Mouse (Mus musculus) limb, embryonic 10.5 days (tissue): Measurements from ENCODE around the gene Kpna7. TPM values are rescaled to one million over a fixed set of nuclear protein-coding genes. Genes with fewer than 3 reads are reported as not detected.

ENCODE experiments used
- DNase-seq: peaks from one replicate; pipeline ENCODE4 v3.0.0-alpha.2; 2017; ENCODE audit warnings: low spot score
- H3K27ac ChIP-seq: fragments of 300-500 bp; sonication (generic); 2 replicates; pipeline ENCODE4 v1.5.1; 2016; ENCODE audit warnings: mild to moderate bottlenecking
- H3K27me3 ChIP-seq: fragments of 300-500 bp; sonication (generic); 2 replicates; pipeline ENCODE4 v1.6.1; 2016; ENCODE audit warnings: low read depth, mild to moderate bottlenecking; ENCODE audit not compliant: poor library complexity, severe bottlenecking
- H3K36me3 ChIP-seq: fragments of 300-500 bp; sonication (generic); 2 replicates; pipeline ENCODE4 v1.6.1; 2016; ENCODE audit warnings: mild to moderate bottlenecking, moderate library complexity
- H3K4me1 ChIP-seq: fragments of 300-500 bp; sonication (generic); 2 replicates; pipeline ENCODE4 v1.6.1; 2016
- H3K4me3 ChIP-seq: fragments of 300-500 bp; sonication (generic); 2 replicates; pipeline ENCODE4 v1.5.1; 2016; ENCODE audit warnings: mild to moderate bottlenecking, moderate library complexity
- H3K9me3 ChIP-seq: fragments of 300-500 bp; sonication (generic); replicated peaks from 2 replicates; pipeline ENCODE4 v1.6.1; 2016; ENCODE audit warnings: mild to moderate bottlenecking
- WGBS: fragments of 180-500 bp; shearing (Covaris S2); methylation state at CpG from one replicate; pipeline ENCODE4 v1.1.7; 2016; 5-methylcytosine and 5-hydroxymethylcytosine counted together
- polyA plus RNA-seq: library from polyadenylated mRNA; unstranded; fragments of >200 nt; fragmentation: Nextera tagmentation; extraction: Ambion mirVana; gene quantifications from 2 replicates; pipeline ENCODE4 v1.2.1, GENCODE M21; 2016

The Kpna7 gene
- polyA plus RNA-seq, 1 experiment from 2014 or later: not detected

DNA sequence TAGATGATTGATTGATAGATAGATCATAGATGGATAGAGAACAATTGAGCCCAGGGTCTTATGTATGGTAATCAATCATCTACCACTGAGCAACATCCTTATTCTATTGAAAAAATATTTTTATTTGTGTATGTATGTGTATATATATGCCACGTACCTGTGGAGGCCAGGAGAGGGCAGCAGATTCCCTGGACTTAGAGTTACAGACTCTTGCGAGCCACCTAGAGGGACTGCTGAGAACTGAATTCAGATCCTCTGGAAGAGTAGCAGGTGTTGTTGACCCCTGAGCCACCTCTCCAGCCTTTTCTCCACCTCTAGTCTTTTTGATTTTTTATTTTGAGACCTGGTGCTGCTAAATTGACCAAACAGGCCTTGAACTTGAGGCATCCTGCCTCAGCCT, 85.3 kb downstream of the Kpna7 start:
- H3K9me3 ChIP-seq: no peaks in the 10 kb centered on the region
- WGBS: 26% methylated on average over 2 of the region's 2 CpGs

DNA sequence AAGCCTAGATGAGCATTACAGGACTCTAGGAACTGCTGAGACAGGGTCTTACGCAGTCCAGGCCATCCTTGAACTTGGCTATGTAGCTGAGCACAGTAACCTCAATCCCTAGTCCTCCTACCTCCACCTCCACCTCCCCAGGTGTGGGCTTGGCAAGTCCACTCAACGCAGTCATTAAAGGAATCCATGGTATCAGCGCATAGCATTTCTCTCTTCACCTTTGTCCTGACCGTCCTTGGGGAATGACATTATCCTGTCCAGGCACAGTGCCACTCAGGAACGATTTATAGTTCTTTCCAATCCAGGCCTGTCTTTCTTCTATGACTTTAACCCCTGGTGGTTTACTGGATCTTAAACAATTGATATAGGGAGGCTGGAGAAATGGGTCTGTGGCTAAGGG, 93.3 kb downstream of the Kpna7 start:
- 82% methylated on average over 5 of the region's 5 CpGs for WGBS
- no peaks in the 10 kb centered on the region for H3K27me3 ChIP-seq
- H3K36me3 ChIP-seq: no peaks in the 10 kb centered on the region
- no peak overlapping the region for H3K4me3 ChIP-seq
- H3K4me1 ChIP-seq: peaks cover 11% of the 10 kb centered on the region
- no peak for DNase-seq
- H3K9me3 ChIP-seq: no peaks in the 10 kb centered on the region
- H3K27ac ChIP-seq: no peak overlapping the region

More for the DNA sequence above, 85.3 kb downstream of the Kpna7 start:
- Histone ChIP-seq H3K4me1 (no peaks in the 10 kb centered on the region), H3K27me3 (no peaks in the 10 kb centered on the region), H3K27ac (no peak overlapping the region), H3K36me3 (no peaks in the 10 kb centered on the region), H3K4me3 (no peak overlapping the region)
- DNase-seq: no peak

DNA sequence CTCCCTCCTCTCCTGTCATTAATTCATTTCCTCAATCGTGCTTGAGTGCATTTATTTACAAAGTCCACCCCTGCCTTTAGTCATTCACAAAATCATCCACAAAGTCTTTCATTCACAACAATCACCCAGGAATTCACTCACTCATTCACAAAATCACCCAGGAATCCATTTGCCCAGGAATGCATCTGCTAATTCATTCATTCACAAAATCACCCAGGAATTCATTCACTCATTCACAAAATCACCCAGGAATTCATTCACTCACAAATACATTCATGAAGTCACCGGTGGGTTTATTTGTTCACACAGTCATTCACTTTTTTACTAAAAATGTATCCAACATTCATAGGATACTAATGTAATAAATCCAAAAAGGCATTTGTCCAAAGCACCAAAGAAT, 93.8 kb downstream of the Kpna7 start:
- Histone ChIP-seq H3K4me1 (peaks cover 11% of the 10 kb centered on the region), H3K9me3 (no peaks in the 10 kb centered on the region), H3K4me3 (no peak overlapping the region), H3K36me3 (no peaks in the 10 kb centered on the region), H3K27ac (no peak overlapping the region), H3K27me3 (no peaks in the 10 kb centered on the region)
- no peak for DNase-seq
- WGBS: 82% methylated on average over 2 of the region's 2 CpGs

DNA sequence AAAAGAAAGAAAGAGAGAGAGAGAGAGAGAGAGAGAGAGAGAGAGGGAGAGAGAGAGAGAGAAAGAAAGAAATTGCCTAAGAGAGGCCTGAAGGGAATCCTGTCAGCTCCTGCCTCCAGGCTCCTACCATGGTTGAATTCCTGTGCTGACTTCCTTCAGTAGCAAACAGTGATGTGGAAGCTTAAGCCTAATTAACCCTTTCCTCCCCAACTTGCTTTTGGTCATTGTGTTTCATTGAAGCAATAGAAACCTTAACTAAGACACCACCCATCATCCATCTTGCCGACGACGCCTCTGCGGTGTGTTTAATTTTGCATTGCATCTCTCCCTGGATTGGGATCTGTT, 94.8 kb downstream of the Kpna7 start:
- Histone ChIP-seq H3K4me3 (no peak overlapping the region), H3K27ac (no peak overlapping the region), H3K9me3 (no peaks in the 10 kb centered on the region), H3K4me1 (peaks cover 11% of the 10 kb centered on the region), H3K27me3 (no peaks in the 10 kb centered on the region), H3K36me3 (no peaks in the 10 kb centered on the region)
- no peak for DNase-seq
- WGBS: 84% methylated on average over 4 of the region's 4 CpGs

GRCm38 (mm10) chr5:144988340-144989060, 95.3 kb downstream of the Kpna7 start:
- H3K9me3 ChIP-seq: 0 out of 2 replicates have a peak, but pooled peaks cover 2% of the 10 kb centered on the region
- 60% methylated on average over 9 of the region's 9 CpGs for WGBS
- H3K36me3 ChIP-seq: no peaks in the 10 kb centered on the region
- no peak overlapping the region for H3K4me3 ChIP-seq
- no peaks in the 10 kb centered on the region for H3K27me3 ChIP-seq
- H3K27ac ChIP-seq: no peak overlapping the region
- DNase-seq: peak; percentile 49
- H3K4me1 ChIP-seq: peaks cover 11% of the 10 kb centered on the region

- Histone ChIP-seq H3K36me3 (no peaks in the 10 kb centered on the region), H3K4me1 (peaks cover 11% of the 10 kb centered on the region), H3K4me3 (no peak overlapping the region), H3K27ac (peak overlapping the region; percentile 2; the same call in 1 of the 2 replicates), H3K9me3 (0 out of 2 replicates have a peak, but pooled peaks cover 2% of the 10 kb centered on the region), H3K27me3 (no peaks in the 10 kb centered on the region)
- WGBS: 91% methylated on average over 13 of the region's 13 CpGs
- DNase-seq: no peak
Measured at GRCm38 (mm10) chr5:144987561-144987960, 96.3 kb downstream of the Kpna7 start.

- H3K4me1 ChIP-seq: peaks cover 11% of the 10 kb centered on the region
- no peak overlapping the region for H3K27ac ChIP-seq
- no peak overlapping the region for H3K4me3 ChIP-seq
- no peaks in the 10 kb centered on the region for H3K27me3 ChIP-seq
- H3K36me3 ChIP-seq: no peaks in the 10 kb centered on the region
- DNase-seq: no peak
- 0 out of 2 replicates have a peak, but pooled peaks cover 2% of the 10 kb centered on the region for H3K9me3 ChIP-seq
- 98% methylated on average over 5 of the region's 5 CpGs for WGBS
Measured at GRCm38 (mm10) chr5:144984839-144985238, 99.0 kb downstream of the Kpna7 start.

DNA sequence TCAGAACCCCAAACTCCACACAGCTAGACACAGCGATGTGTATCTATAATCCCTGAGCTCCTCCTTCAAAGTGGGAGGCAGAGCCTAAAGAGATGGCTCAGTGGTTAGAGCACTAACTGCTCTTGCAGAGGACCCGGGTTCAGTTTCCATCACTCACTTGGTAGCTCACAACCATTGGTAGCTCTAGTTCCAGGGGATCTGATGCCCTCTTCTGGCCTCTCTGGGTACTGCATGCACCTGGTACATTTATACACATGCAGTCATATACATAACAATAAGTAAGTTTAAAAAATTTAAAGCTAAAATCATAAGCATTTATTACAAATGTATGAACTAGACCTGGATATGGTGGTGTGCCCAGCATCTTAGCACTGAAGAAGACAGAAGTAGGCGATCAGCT, 100.6 kb downstream of the Kpna7 start:
- Histone ChIP-seq H3K4me1 (peaks cover 6% of the 10 kb centered on the region; the same call in 1 of the 2 replicates), H3K9me3 (0 out of 2 replicates have a peak, but pooled peaks cover 2% of the 10 kb centered on the region), H3K27me3 (no peaks in the 10 kb centered on the region), H3K4me3 (no peak overlapping the region), H3K36me3 (no peaks in the 10 kb centered on the region), H3K27ac (no peak overlapping the region)
- DNase-seq: no peak
- 90% methylated on average over 3 of the region's 3 CpGs for WGBS

- no peak for DNase-seq
- Histone ChIP-seq H3K9me3 (0 out of 2 replicates have a peak, but pooled peaks cover 2% of the 10 kb centered on the region), H3K36me3 (no peaks in the 10 kb centered on the region), H3K4me3 (no peak overlapping the region), H3K4me1 (no peaks in the 10 kb centered on the region), H3K27ac (no peak overlapping the region), H3K27me3 (no peaks in the 10 kb centered on the region)
- WGBS: 86% methylated on average over 6 of the region's 6 CpGs
Measured at GRCm38 (mm10) chr5:144979110-144979509, 104.7 kb downstream of the Kpna7 start.

DNA sequence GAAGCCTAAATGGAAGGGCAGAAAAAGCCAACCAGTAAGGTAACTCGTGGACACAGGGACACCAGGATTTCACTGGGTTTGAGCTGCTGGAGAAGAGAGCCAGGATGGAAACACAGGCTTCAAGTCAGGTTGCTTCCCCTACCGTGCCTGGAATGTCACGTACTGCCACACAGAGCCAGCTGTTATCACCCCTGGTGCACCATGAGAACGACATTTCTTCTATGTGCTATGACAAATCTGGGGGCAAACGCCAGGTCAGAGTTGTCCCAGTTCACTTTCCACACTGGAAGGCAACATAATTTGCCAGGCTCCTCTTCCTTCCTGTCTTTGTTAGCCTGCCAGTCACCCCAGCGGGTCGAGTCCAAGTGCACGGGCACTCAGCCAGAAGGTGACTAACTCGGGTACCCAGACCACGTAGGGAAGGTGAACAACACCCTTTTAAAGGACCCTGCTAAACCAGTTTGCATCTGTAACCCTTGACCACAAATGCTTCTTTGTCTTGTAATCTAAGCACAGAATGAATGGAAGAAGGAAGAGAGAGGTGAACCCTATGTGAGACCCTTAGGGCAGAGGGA, 105.2 kb downstream of the Kpna7 start:
- H3K27me3 ChIP-seq: no peaks in the 10 kb centered on the region
- no peak overlapping the region for H3K4me3 ChIP-seq
- H3K4me1 ChIP-seq: no peaks in the 10 kb centered on the region
- 79% methylated on average over 10 of the region's 10 CpGs for WGBS
- no peaks in the 10 kb centered on the region for H3K36me3 ChIP-seq
- no peak for DNase-seq
- no peaks in the 10 kb centered on the region for H3K9me3 ChIP-seq
- no peak overlapping the region for H3K27ac ChIP-seq

- Histone ChIP-seq H3K27me3 (peaks cover 18% of the 10 kb centered on the region), H3K36me3 (no peaks in the 10 kb centered on the region), H3K9me3 (no peaks in the 10 kb centered on the region), H3K4me1 (peaks cover 5% of the 10 kb centered on the region), H3K4me3 (no peak overlapping the region), H3K27ac (no peak overlapping the region)
- DNase-seq: no peak
- WGBS: 87% methylated on average over 3 of the region's 3 CpGs
Measured at GRCm38 (mm10) chr5:144971266-144971665, 112.6 kb downstream of the Kpna7 start.

DNA sequence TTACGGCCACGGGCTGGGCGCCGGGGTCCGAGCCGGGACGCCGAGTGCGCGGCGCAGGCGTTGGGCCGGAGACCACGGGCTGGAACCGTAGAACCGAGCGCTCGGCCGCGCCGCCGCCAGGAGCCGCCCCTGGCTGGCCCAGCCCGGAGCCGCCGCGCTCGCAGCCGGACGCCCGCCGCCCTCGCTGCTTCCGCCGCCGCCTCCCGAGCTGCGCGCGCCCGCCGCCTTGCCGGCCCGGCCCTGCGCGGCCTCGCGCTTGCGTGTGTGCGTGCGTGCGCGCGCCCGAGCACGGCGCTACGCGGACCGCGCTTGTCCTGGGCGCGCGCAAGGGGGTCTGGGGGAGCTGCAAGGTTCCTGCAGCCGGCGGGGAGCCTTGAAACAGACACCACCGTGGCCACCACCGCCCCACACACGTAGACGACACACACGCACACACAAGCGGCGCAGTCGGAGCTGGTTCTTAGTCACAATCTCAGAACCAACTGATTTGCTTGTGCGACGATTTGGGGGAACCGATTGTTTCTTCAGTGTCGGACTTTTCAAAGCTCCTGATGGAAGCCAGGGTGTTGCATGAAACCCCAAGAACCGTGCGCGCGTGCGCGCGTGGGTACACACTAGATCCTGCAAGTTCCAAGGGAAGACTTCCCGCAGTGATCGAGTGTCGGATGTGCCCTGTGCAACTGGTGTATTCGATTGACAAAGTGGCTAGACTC, 118.0 kb downstream of the Kpna7 start, which contains the start of gene Smurf1:
Smurf1 (minus strand) TSS at position 209 of the 713 bp plus-strand sequence.
- H3K9me3 ChIP-seq: no peaks in the 10 kb centered on the region
- peak within 1 kb of the TSS; percentile 95 for H3K27ac ChIP-seq
- H3K4me1 ChIP-seq: peaks cover 35% of the 10 kb centered on the region
- H3K36me3 ChIP-seq: no peaks in the 10 kb centered on the region
- H3K27me3 ChIP-seq: peaks cover 18% of the 10 kb centered on the region
- peak; percentile 96 for DNase-seq
- peak within 1 kb of the TSS; percentile 91 for H3K4me3 ChIP-seq
- WGBS: 5% methylated on average over 87 of the region's 89 CpGs
